Mouse (Mus musculus) T-helper 1 cell (primary cell): ENCODE data around the gene Pxmp4.

Experiments used
- in situ Hi-C: fragments of 300-600 bp; cut with MboI, MseI; formaldehyde crosslinking; loops from one replicate; pipeline ENCODE4 v1.15.1; 2025; ENCODE audit warnings: high pct_unique_total_duplicates

The Pxmp4 gene

DNA sequence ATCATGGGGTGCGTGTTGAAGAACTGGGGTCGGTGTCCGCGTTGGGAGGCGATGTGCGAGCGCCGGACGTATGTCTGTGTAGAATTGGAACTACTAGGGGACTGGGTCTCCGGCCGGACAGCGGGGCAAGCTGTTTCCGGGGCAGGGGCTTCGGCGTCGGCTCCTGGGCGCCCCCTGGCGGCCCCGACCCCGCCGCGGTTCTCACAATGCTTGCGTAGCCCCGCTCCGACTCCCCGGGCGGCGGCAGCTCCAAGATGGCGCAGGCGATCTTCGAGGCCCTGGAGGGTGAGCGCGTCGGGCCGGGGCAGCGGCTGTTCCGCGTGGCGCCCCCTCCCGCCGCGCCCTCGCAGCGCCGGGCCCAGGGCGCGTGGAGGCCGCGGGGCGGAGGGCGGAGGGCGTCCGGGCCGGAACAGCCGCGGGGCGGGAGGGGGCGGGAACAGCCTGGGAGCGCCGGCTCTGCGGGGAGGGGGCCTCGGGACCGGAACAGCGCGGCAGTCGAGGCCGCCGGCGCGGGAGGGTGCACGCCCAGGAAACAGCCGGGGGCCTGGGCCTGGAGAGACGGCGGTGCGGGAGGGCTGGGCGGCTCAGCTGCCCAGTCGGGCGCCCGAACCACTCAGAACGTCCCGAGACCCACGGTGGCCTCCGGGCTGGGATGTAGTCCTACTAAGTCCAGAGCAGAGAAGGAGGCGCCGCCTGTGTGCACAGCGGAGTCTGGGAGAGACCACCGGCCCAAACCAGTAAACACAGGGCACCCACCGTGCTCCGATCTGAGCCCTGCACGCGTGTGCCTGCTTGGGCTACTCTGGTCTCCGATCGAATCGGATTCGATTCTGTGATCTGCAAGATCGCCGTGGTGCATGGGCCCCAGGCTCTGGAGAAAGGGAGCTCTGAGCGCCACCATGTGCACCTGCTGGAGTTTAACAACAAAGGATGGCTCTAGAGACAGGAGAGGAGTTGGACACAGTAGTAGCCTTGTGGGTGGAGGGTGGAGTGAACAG lies 9.9 kb upstream of the Pxmp4 start, which contains the start of the genes Zfp341 and 4930519P11Rik:
Zfp341 (plus strand) TSS at position 180 of the 998 bp plus-strand sequence.
4930519P11Rik (minus strand) TSS at position 320 of the 998 bp plus-strand sequence.
- in situ Hi-C loops, result loop anchor here (5.0 kb wide), 1 partner anchor 44 kb away; no protein-coding TSS in a partner anchor

DNA sequence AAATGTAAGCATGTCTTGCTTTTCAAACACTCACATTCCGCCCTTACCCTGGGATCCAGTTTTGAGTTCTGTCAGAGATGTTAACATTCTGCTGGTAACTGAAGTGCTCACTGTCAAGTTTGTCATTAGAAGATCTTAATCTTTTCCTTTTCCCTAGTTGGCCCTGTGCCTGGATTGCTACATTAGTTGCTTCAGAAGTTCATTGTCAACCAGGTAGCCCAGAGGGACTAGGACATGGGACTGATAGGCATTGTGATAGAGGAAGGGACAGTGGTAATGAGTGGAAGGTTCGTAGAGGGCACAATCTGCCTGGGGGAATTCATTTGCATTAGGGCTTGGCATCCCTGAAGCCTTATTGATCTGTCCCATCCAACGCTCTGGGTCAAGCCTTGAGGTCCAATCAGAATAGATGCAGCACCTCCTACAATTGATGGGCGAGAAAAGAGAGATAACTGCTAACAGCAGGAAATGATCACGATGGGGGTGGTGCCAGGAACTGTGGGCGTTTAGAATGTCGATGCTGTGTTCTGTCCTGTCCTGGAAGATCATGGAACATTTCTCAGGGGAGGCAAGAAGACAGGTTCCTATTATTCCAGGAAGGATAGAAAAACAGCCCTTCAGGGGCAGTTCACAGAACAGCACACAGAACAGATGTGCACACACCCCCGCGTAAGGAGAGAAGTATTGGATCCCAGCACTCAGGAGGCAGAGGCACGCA lies 5.7 kb upstream of the Pxmp4 start:
- in situ Hi-C loops, result no loop called here

DNA sequence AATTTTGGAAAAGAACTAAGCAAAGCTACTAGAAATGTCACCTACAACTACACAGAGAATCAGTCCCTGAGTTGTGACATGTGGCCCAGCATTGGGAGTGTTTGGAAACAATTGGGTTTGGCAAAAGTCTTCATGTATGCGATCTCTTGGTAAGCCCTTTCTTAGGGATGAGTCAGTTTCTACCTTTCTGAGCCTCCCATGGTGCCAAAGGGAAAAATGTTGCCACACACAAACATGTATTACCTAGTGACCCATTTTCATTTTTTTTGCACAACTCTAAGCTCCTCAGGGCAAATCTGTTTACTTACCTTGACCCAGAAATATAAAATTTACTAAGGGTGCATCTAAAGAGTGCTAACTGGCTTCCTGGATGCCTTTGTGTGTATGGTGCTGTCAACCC lies 3.5 kb upstream of the Pxmp4 start:
- in situ Hi-C loops, result no loop called here

DNA sequence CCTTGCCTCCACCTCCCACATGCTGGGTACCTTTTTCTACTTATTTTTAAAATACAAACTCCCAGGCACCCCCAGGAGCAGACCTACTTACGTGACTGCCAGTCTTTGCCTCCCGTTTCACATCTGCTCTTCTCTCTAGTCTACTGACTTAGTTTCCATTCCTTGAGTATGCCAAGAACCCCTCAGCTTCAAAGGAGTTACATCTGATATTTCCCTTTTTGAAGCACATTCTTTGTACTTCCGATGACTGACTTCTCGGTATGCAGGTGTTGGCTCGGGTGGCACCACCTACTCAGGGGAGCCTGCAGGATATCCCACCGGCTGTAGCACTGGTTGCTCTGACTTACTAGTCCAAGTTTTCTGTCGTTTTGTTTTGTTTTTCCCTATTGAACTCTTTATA lies 648 bp upstream of the Pxmp4 start:
- in situ Hi-C loops, result no loop called here

DNA sequence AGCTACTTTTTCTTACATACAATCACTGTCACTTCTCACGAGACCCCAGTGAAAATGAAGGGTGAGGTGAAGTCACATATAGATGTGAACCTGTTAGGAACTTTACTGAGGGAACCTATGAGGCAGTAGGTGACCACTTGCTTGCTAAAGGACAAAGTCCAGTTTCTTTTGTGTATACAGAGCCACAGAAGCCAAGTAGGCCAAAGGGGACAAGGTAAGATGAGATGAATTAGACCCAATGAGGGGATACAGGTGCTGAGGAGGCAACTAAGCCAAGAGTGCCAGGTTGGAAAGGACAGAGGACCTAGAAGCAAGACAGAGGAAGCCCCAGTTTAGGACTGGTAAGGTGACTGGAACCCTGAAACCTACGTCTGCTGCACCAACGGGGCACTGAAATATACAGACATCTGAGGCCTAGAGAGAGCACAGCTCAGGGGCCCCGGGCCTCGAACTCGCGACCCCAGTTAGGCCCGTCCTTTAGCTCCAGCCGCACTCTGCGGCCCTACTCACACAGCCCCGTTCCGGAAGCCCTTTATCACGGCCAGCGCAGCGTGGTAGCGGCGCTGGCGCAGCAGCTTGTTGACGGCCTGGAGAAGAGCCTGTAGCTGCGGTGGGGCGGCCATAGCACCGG lies 386 bp downstream of the Pxmp4 start:
- in situ Hi-C loops, result no loop called here

DNA sequence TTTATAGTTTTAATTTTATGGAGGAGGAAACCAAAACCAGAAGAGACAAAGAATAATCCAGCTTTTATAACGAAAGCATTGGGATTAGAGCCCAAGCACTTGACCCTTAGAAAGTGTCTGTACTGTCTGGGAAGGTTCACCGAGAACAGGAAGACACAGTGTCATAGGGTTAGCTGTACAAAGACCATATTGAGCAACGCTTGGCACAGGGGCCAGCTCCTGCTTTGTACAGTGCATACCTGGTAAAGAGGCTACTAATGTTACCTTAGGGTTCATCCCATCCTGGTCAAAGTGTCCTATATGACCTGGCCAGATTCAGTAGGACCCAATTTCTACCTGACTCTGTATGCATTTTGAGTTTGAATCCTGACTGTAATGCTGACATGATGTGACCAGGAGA lies 2.2 kb downstream of the Pxmp4 start:
- in situ Hi-C loops, result no loop called here

DNA sequence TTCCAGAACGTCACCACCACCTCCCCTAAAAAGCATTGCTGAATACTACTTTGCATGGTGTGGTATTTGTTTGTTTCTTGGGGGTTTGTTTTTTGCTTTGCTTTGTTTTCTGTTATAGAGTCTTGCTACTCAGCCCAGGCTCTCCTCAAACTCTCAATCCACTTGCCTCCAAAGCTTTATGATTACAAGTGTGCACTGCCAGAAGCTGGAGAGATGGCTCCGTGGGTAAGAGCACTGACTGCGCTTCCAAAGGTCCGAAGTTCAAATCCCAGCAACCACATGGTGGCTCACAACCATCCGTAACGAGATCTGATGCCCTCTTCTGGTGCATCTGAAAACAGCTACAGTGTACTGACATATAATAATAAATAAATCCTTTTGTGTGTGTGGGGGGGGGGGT lies 2.9 kb downstream of the Pxmp4 start:
- in situ Hi-C loops, result no loop called here

DNA sequence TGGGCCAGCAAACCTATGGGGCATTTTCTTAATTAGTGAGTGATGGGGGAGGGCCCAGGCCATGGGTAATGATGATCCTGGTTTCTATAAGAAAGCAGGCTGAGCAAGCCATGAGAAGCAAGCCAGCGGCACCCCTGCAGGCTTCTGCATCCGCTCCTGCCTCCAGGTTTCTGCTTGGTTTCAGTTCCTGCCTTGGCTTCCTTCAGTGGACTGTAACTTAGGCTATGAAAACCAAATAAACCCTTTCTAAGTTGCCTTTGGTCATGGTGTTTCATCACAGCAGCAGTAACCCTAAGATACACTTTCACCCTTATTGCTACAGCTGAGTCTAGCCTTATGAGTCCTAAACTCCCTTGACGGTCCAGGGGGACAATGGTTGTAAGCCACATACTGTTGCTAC lies 6.1 kb downstream of the Pxmp4 start:
- in situ Hi-C loops, result no loop called here

DNA sequence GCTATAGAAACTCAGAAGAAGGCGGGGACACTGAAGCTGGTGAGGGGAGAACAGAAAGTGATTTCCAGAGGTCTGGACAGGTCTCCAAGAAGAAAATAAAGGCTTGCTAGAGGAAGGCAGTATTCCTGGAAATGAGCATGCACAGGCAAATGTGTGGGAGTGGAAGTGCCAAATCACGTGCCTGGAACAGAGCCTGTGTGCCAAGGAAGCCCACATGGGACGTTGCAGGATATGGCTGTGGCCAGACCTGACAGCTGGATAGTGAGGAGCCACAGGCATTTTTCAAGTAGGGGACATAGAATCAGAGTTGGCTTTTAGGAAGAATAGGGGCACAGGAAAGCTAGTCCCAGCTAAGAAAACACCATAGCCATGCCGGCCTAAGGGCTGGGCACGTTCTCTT lies 7.7 kb downstream of the Pxmp4 start:
- in situ Hi-C loops, result no loop called here

DNA sequence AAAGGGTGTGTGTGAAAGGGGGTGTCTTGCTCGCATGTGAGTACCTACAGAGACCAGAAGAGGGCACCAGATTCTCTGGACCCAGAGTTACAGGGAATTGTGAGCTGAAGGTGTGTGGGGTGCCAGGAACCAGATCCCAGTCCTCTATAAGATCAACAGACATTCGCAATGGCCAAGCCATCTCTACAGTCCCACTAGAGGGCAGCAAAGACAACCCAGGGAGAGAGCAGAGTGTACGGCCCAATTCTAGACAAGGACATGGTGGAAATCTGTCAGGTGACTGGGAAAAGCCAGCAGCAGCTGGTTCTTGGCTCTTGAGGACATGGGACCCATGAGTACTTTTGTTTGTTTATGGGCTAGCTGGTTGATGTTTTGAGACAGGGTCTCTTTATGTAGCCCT lies 10.5 kb downstream of the Pxmp4 start:
- in situ Hi-C loops, result no loop called here

DNA sequence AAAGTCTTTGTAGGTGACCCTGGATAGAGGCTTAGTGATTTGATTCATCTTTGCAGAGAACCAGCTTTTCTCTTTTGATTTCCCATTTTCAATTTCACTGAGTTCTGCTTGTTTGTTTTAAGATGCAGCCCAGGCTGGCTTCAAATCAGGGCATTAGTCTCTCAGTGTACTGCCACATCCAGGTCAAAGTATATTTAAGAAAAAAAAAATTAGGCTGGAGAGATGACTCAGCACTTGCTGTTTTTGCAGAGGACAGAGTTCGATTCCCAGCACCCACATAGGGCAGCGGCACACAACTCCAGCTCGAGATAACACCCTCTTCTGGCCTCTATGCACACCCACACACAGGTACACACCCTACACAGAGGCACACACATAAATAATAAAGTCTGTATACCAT lies 12.3 kb downstream of the Pxmp4 start:
- in situ Hi-C loops, result no loop called here

DNA sequence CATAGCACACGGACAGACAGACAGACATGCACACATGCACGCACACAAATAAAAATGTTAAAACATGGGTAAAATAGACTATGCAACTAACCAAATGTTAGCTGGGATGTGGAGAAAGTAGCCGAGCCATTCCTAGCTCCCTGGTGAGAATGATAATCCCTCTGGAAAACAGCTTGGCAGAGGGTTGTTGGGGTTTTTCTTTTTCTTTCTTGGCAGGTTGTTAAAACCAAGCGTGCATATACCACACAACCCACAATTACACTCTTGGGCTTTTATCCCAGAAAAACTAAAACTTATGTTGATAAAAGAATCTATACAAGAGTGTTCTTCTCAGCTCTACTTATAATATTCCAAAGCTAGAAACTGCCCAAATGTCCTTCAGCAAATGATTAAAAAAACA lies 14.5 kb downstream of the Pxmp4 start:
- in situ Hi-C loops, result no loop called here

DNA sequence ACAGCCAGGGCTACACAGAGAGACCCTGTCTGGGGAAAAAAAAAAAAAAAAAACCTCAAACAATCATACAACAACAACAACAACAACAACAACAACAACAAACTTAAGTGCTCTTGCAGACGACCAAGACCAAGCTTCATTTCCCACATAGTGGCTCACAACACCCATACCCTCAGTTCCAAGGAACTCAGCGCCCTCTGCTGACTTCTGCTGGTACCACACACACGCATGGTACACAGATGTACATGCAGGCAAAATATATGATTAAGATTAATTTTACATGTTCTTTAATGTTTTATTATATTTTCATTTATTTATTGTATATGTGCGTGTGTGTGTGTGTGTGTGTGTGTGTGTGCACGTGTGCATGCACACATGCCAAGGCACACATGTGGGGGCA lies 17.1 kb downstream of the Pxmp4 start:
- in situ Hi-C loops, result no loop called here

DNA sequence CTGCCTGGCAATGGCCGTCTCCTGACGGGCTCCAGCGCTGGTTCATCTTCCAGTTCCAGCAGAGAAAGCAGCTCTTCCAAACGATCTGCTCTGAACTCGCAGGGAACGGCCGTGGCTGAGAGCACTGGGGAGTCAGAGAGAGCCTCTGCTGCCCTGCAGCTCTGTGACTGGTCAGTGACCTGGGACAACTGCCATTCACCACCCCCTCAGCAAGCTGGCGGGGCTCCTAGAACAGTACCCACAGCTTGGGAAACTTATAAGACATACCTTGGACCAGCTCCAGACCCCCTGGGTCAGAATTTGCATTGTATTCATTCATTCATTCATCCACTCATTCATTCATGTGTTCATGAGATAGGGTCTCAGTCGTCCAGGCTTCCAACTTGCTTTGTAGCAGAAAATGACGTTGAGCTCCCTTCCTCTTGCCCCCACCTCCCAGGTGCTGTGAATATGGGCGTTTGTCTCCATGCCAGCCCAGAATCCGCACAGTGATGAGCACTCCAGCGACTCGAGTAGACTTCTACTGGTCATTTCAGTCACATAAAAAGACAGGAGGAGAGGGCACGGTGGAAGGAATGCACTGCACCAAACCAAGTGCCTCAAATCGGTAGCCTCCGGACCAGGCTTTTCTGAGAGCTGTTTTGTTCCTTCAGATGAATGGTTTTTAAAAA lies 18.4 kb downstream of the Pxmp4 start:
- in situ Hi-C loops, result no loop called here

DNA sequence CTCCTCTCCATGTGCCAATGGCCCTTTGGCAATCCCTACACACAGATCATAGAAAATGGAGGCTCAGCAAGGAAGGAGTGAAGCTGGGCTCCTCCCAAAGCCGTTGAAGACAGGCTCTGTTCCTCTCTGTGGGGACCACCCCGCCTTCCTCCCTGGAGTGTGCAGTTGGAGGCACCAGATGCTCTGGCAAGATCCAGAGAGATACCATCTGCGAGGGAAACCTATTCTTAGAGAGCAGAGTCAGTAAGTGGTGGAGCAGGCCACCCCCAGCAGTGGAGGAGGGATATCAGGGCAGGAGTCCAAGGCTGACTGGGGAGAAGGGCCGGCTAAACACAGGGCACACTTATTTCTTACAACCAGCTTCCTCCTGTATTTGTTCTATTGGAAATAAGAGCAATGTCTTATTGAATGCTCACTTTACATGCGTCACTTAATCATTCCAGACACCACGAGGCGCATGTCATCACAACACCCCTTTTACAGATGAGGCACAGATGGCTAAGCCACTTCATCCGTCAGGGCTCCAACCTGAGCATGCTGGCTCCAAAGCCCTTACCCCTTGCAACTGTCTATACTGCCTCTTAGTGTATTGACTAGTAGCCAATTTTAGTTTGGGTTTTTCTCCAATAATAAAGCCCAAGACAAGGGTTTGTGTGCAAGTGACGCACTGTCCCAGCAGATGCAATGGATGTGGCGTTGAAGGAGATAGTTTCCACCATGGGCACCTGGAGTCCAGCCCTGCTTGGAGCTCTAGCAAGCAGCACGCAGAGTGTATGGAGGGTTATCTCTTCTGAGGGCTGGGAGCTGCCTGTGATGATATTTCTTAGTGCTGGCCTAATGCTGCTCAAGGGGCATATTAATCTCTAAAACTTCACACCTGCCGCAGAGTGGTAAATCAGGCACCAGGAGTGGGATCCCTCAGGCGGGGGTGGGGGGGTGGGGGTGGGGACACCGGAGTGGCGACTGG lies 19.3 kb downstream of the Pxmp4 start:
- in situ Hi-C loops, result no loop called here

DNA sequence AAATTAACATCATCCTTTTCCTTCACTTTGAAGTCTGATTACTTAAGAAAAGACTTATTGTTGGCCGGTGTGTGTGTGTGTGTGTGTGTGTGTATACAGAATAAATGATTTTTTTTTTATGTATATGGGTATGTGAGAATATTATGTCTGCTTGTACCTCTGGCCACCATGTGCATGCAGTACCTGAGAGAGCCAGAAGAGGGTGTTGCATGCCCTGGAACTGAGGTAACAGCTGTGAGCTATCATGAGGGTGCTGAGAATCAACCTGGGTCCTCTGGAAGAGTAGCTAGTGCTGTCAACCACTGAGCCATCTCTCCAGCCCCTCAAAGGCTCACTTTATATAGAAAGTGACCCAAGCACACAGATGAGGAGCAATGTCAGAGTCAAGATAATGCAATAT lies 22.1 kb downstream of the Pxmp4 start:
- in situ Hi-C loops, result no loop called here

DNA sequence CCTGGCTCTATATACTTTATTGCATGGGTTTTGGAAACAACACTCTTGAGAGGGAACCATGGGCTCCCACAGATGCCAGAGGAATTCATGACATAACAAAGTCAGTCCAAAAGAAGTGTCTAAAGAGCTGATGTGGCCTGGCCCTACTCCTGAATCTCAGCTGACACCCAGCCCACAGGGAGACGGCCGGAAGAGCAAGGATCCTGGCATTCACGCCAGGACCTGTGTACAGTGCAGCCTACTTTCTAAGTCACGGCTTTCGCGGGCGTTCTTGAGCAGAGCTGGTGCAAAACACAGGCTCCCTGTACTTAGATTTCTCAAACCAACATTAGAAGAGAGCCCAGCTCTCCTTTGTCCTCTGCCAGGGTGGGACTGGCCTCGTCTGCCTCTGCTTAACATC lies 22.9 kb downstream of the Pxmp4 start:
- in situ Hi-C loops, result no loop called here

DNA sequence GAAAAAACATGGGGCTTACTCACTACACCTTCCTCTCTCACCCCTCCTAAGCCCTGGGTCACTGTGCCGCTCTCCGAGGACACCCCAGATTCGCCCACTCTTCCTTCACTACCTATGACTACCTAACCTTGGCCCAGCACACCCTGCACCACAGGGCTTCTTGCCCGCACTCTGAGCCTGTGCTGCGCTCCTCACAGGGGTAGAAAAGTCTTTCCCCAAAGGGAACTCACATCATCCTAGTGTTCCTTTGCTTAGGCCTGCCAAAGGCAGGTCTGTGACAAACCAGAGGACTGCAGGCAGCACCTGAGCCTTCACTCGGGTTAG lies 25.8 kb downstream of the Pxmp4 start:
- in situ Hi-C loops, result no loop called here

DNA sequence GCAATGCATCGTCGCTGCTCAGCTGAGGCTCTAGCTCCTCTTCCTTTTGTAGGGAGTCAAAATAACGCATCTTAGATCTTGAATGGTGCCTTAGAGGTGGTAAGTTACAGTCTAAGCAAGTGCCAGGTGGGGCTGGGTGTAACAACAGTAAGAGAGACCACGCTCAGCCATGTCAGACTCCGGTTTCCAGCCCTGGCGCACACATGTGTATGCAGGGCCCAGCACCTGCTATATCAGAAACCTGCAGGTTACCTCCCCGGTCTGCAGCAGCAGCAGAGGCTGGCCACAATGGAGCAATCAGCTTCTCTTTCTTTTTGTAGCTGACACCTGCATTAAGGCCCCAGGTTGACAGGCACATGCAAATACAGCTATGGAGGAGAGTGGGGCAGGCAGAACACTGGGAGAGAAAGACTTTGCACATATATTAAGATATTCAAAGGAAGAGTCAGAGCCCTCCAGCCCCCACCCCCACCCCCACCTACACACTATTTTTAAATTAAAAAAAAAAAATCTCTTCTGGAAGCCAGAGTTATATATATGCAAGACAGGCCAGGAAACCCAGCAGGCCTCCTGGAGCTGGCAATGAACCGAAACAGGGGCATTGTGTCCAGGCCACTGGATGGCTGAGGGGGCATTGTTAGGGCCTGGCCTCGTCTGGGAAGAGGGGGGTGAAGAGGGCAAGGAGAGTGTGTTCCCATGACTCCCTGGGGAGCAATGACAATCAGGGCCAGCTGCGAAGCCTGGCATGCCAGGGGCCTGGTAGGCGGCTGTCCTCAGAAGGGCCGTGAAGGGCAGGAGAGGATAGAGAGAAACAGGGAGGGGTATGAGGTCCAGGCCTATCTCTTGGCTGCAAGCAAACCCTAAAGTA lies 26.4 kb downstream of the Pxmp4 start:
- in situ Hi-C loops, result no loop called here

DNA sequence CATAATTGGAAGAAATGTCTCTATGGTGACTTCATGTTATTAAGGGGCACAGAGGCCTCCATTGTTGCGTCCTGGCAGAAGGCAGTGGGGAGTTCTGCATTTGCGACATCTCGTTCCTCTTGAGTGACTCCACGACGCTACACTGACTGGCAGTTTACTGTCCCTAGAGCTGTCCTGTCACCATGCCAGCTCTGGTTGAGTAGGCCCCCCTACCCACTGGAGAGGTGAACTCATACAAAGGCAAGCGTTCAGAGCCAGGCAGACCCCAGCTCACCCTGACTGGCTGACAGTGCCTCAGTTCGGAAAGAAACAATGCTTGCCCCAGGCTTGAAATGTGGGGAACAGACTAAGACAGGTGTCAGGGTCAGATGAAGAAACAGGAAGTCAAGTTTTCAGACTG lies 29.2 kb downstream of the Pxmp4 start:
- in situ Hi-C loops, result no loop called here
